Mouse (Mus musculus): ENCODE results near the gene Ehmt1.

- TF ChIP-seq POLR2A (IDR thresholded peaks at IDR 0.05; ENCODE audit: control insufficient read depth in 1 of 2, insufficient read depth in 1 of 2, low read depth in 1 of 2, low read length in 2 of 2, poor library complexity in 1 of 2) (0 out of 4 replicates have a peak, but pooled peaks of 1 of the 2 experiments have one; percentile 9), CTCF (IDR thresholded peaks at IDR 0.05 in 2 of 3, conservative IDR thresholded peaks at IDR 0.05 in 1 of 3; ENCODE audit: control insufficient read depth in 1 of 3, insufficient read depth in 1 of 3, low read depth in 2 of 3, low read length in 3 of 3, poor library complexity in 1 of 3, severe bottlenecking in 1 of 3) (no peak), RAD21 (IDR thresholded peaks at IDR 0.05; ENCODE audit: low read depth, low read length) (no peak), TAL1 (IDR thresholded peaks at IDR 0.05; ENCODE audit: low read length) (no peak), EP300 (IDR thresholded peaks at IDR 0.05; ENCODE audit: low read depth in 1 of 2, low read length in 2 of 2) (no peak), POLR2AphosphoS2 (IDR thresholded peaks at IDR 0.05; ENCODE audit: low read length) (peak; percentile 18; the same call in 1 of the 2 replicates)
These were observed 30.7 kb upstream of the Ehmt1 start for GRCm38 (mm10) chr2:24950189-24950535.

Measured in MEL (cell line).